Mouse (Mus musculus): ENCODE data around the gene Acsbg1. TPM values are rescaled to one million over a fixed set of nuclear protein-coding genes. Genes with fewer than 3 reads are reported as not detected.

Gene Acsbg1
- polyA plus RNA-seq, 1 experiment, result not detected

- H3K27ac ChIP-seq (ENCODE audit: control insufficient read depth, insufficient read depth, low read depth, low read length, poor library complexity), result no peak overlapping the region
- H3K4me3 ChIP-seq (replicated peaks; ENCODE audit: control insufficient read depth, low read depth, low read length), result no peak overlapping the region
- no peaks in the 10 kb centered on the region for H3K4me1 ChIP-seq (ENCODE audit: control insufficient read depth, insufficient read depth, low read length)
- 92% methylated on average over 4 of the region's 4 CpGs for WGBS
- TF ChIP-seq CTCF (IDR thresholded peaks at IDR 0.05; ENCODE audit: control insufficient read depth, insufficient read depth, low read length), result no peak
- no peak for TF ChIP-seq POLR2A (IDR thresholded peaks at IDR 0.05; ENCODE audit: borderline replicate concordance, control insufficient read depth, low read depth, low read length)
Observed at GRCm38 (mm10) chr9:54628752-54629151, 32.9 kb downstream of the Acsbg1 start.

- TF ChIP-seq POLR2A (IDR thresholded peaks at IDR 0.05; ENCODE audit: borderline replicate concordance, control insufficient read depth, low read depth, low read length), result no peak
- no peak for TF ChIP-seq CTCF (IDR thresholded peaks at IDR 0.05; ENCODE audit: control insufficient read depth, insufficient read depth, low read length)
- Histone ChIP-seq H3K4me1 (ENCODE audit: control insufficient read depth, insufficient read depth, low read length) (no peaks in the 10 kb centered on the region; the same call in 1 of the 2 replicates), H3K4me3 (replicated peaks; ENCODE audit: control insufficient read depth, low read depth, low read length) (no peak overlapping the region), H3K27ac (ENCODE audit: control insufficient read depth, insufficient read depth, low read depth, low read length, poor library complexity) (no peak overlapping the region)
- WGBS, result 77% methylated on average over 5 of the region's 5 CpGs
Observed at GRCm38 (mm10) chr9:54627240-54627639, 34.4 kb downstream of the Acsbg1 start.

DNA sequence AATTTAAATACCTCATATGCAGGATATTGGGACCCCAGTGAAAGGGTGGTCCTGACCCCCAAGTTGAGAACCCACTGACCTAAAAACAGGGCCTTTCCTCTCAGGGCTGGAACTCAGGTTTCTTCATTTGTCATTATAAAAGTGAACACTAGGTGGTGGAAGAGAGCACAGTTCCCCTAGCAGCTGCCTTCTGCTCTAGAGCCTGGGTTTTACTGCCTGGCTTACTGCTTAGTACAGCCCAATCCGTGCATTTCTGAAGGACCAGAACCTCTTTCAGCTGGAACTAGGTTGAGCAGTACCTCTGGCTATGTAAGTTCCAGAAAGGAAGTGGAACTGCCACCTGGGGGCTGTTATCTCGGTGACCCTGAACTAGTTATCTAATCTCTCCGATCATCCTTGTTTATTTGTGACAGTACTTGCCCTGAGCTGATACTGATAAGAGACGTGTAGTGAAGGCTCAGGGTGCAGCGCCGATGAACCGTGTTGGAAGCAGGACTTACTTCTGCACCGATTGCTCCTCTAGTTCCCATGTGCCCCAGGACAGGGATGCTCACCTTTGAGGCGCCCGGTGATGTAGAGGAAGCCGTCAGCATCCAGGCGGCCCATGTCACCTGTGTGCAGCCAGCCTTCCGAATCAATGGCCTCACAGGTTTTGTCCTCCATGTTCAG, 47.4 kb downstream of the Acsbg1 start:
- H3K27ac ChIP-seq (ENCODE audit: control insufficient read depth, insufficient read depth, low read depth, low read length, poor library complexity), result no peak overlapping the region
- TF ChIP-seq CTCF (IDR thresholded peaks at IDR 0.05; ENCODE audit: control insufficient read depth, insufficient read depth, low read length) (peak; percentile 62), POLR2A (IDR thresholded peaks at IDR 0.05; ENCODE audit: borderline replicate concordance, control insufficient read depth, low read depth, low read length) (no peak)

DNA sequence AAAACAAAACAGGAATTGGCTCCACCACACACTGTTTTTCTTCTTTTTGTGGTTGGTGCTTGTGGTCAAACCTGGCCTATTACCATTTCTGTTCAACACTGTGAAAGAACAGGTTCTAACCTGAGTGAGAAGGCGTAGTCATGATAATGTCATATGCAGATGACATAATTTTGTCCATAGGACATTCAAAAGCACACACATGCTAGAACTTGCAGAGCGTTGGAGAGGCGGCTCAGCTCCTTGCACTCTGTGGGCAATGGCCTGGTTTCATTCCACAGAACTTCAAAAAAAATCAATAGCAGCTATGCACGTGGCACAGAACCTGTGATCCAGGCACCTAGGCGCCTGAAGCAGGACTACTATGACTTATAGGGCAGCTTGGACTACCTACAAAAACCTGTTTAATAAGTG, 48.9 kb downstream of the Acsbg1 start:
- no peaks in the 10 kb centered on the region for H3K4me1 ChIP-seq (ENCODE audit: control insufficient read depth, insufficient read depth, low read length)
- TF ChIP-seq CTCF (IDR thresholded peaks at IDR 0.05; ENCODE audit: control insufficient read depth, insufficient read depth, low read length), result no peak
- TF ChIP-seq POLR2A (IDR thresholded peaks at IDR 0.05; ENCODE audit: borderline replicate concordance, control insufficient read depth, low read depth, low read length), result no peak
- no peak overlapping the region for H3K27ac ChIP-seq (ENCODE audit: control insufficient read depth, insufficient read depth, low read depth, low read length, poor library complexity)
- WGBS, result 64% methylated on average over 5 of the region's 5 CpGs
- no peak overlapping the region for H3K4me3 ChIP-seq (replicated peaks; ENCODE audit: control insufficient read depth, low read depth, low read length)

More for the DNA sequence above, 47.4 kb downstream of the Acsbg1 start:
- Histone ChIP-seq H3K4me1 (ENCODE audit: control insufficient read depth, insufficient read depth, low read length) (no peaks in the 10 kb centered on the region), H3K4me3 (replicated peaks; ENCODE audit: control insufficient read depth, low read depth, low read length) (no peak overlapping the region)
- 53% methylated on average over 13 of the region's 13 CpGs for WGBS

DNA sequence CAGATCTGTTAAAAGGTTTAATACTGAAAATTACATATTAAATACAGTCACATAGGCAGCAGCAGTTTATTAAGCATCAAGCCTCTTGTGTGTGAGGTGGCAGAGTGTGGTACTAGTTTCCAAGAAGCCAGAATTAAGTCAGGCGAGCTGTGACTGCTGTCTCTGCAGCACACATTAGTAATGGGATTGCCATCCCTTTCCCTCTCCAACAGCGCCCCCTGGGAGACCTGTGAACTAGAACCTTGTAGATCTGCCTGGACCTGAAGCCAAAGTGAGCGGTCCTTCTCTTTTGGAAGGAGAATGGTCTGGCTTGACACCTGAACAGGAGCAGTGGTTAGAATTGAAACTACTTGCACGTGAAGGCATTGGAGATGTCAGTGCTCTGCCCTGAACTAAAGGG, 56.8 kb downstream of the Acsbg1 start:
- no peak overlapping the region for H3K4me3 ChIP-seq (replicated peaks; ENCODE audit: control insufficient read depth, low read depth, low read length)

GRCm38 (mm10) chr9:54604131-54604654, 57.5 kb downstream of the Acsbg1 start:
- WGBS, result 76% methylated on average over 5 of the region's 5 CpGs
- Histone ChIP-seq H3K27ac (ENCODE audit: control insufficient read depth, insufficient read depth, low read depth, low read length, poor library complexity) (no peak overlapping the region), H3K4me3 (replicated peaks; ENCODE audit: control insufficient read depth, low read depth, low read length) (no peak overlapping the region), H3K4me1 (ENCODE audit: control insufficient read depth, insufficient read depth, low read length) (no peaks in the 10 kb centered on the region)
- TF ChIP-seq CTCF (IDR thresholded peaks at IDR 0.05; ENCODE audit: control insufficient read depth, insufficient read depth, low read length) (no peak), POLR2A (IDR thresholded peaks at IDR 0.05; ENCODE audit: borderline replicate concordance, control insufficient read depth, low read depth, low read length) (no peak)

More for the DNA sequence above, 56.8 kb downstream of the Acsbg1 start:
- WGBS, result 59% methylated on average over 4 of the region's 4 CpGs
- Histone ChIP-seq H3K4me1 (ENCODE audit: control insufficient read depth, insufficient read depth, low read length) (no peaks in the 10 kb centered on the region), H3K27ac (ENCODE audit: control insufficient read depth, insufficient read depth, low read depth, low read length, poor library complexity) (no peak overlapping the region)
- peak; percentile 62 for TF ChIP-seq CTCF (IDR thresholded peaks at IDR 0.05; ENCODE audit: control insufficient read depth, insufficient read depth, low read length)
- no peak for TF ChIP-seq POLR2A (IDR thresholded peaks at IDR 0.05; ENCODE audit: borderline replicate concordance, control insufficient read depth, low read depth, low read length)

GRCm38 (mm10) chr9:54602916-54603315, 58.8 kb downstream of the Acsbg1 start:
- WGBS, result 89% methylated on average over 7 of the region's 7 CpGs
- Histone ChIP-seq H3K27ac (ENCODE audit: control insufficient read depth, insufficient read depth, low read depth, low read length, poor library complexity) (no peak overlapping the region), H3K4me3 (replicated peaks; ENCODE audit: control insufficient read depth, low read depth, low read length) (no peak overlapping the region), H3K4me1 (ENCODE audit: control insufficient read depth, insufficient read depth, low read length) (peaks cover 1% of the 10 kb centered on the region; the same call in 1 of the 2 replicates)
- TF ChIP-seq CTCF (IDR thresholded peaks at IDR 0.05; ENCODE audit: control insufficient read depth, insufficient read depth, low read length) (no peak), POLR2A (IDR thresholded peaks at IDR 0.05; ENCODE audit: borderline replicate concordance, control insufficient read depth, low read depth, low read length) (no peak)

- no peak for TF ChIP-seq CTCF (IDR thresholded peaks at IDR 0.05; ENCODE audit: control insufficient read depth, insufficient read depth, low read length)
- TF ChIP-seq POLR2A (IDR thresholded peaks at IDR 0.05; ENCODE audit: borderline replicate concordance, control insufficient read depth, low read depth, low read length), result no peak
- 88% methylated on average over 2 of the region's 2 CpGs for WGBS
- Histone ChIP-seq H3K4me1 (ENCODE audit: control insufficient read depth, insufficient read depth, low read length) (peaks cover 1% of the 10 kb centered on the region; the same call in 1 of the 2 replicates), H3K27ac (ENCODE audit: control insufficient read depth, insufficient read depth, low read depth, low read length, poor library complexity) (no peak overlapping the region), H3K4me3 (replicated peaks; ENCODE audit: control insufficient read depth, low read depth, low read length) (no peak overlapping the region)
Observed at GRCm38 (mm10) chr9:54602386-54602785, 59.3 kb downstream of the Acsbg1 start.
